Mouse (Mus musculus): ENCODE results near the gene Snx27. TPM values are rescaled to one million over a fixed set of nuclear protein-coding genes. Genes with fewer than 3 reads are reported as not detected.

The Snx27 gene
- total and polyA plus RNA-seq, 3 experiments, result 23.1 to 35.3 (median 34.9) TPM

DNA sequence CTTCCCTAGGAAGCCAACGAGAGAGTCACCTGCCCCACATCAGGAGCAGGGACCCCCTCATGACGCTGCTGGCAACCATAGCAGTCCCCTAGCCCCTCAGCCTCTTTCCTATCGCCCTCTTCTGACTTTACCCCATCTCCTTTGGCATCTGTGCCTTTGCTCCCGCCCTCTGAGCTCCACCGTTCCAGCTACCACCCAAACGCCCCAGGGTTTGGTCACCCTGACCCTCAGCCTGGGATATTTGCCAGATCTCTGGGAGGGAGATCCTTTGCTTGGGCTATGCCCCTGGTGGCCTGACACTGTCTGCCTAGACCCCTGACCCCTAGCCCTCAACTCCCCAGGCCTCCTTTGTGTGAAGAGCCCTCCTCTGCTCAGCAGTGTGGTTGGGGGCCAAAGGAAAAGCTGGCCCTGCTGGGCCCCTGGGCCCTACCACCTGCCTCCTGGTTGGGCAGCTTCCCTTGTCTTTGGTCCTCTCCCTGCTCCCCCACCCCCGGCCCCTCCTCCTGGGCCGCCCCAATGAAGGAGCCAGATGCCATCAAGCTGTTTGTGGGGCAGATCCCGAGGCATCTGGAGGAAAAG lies 103.8 kb downstream of the Snx27 start:
- no peaks in the 10 kb centered on the region for H3K27me3 ChIP-seq (replicated peaks)

DNA sequence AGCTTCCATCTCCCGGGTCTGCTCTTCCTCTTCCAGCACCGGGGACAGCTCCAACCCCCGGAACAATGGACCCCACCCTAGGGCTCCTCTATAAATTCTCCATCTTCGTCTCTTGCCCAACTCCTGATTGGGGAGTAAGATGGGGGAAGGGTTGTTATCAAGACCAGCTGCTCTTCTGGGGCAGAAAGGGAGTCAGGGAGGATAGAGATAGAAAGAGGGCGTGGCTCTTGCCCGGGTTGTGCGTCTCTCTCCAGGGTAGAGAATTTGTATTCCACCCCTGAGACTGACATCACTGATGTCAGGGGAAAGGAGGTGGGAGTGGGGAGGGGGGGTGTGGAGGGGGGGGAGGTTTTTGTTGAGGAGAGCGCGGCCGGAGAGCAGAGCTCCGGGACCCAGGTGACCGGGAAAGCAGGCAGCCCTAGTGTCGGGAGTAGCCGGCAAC lies 104.5 kb downstream of the Snx27 start, which contains the start of gene Celf3:
Gene Celf3 (plus strand): TSS at position 315 of the 442 bp plus-strand sequence.
- no peak for DNase-seq (ENCODE audit: extremely low read depth)
- Histone ChIP-seq H3K9me3 (replicated peaks; ENCODE audit: low read length) (no peaks in the 10 kb centered on the region), H3K9ac (ENCODE audit: insufficient read depth, low read depth) (no peak within 1 kb of the TSS), H3K4me3 (replicated peaks in 1 of 3; ENCODE audit: low read depth in 2 of 3, low read length in 2 of 3, poor library complexity in 1 of 3) (no peak within 1 kb of the TSS), H3K27ac (ENCODE audit: insufficient read depth, low read depth) (no peak within 1 kb of the TSS), H3K27me3 (replicated peaks) (no peaks in the 10 kb centered on the region), H3K36me3 (replicated peaks in 1 of 2; ENCODE audit: control insufficient read depth in 1 of 2, insufficient read depth in 1 of 2, low read length in 1 of 2) (peaks cover 0 to 2% of the 10 kb centered on the region in 2 experiments), H3K4me2 (ENCODE audit: insufficient read depth, low read depth, poor library complexity, severe bottlenecking) (no peak within 1 kb of the TSS; the same call in 1 of the 2 replicates), H3K79me2 (replicated peaks; ENCODE audit: control insufficient read depth, extremely low read depth, insufficient read depth, poor library complexity, severe bottlenecking) (no peaks in the 10 kb centered on the region), H3K4me1 (ENCODE audit: control insufficient read depth in 1 of 2, insufficient read depth in 2 of 2) (peaks cover 0 to 20% of the 10 kb centered on the region in 2 experiments; a peak in 2 of 4 replicates)
- in situ Hi-C loops (cut with MboI; ENCODE audit: low pct_ligation_motif_present, low pct_unique_long_range_greater_than_20kb, low sequenced_read_pairs), result no loop called here
- dilution Hi-C loops (cut with MboI; ENCODE audit: extremely low pct_ligation_motif_present, extremely low pct_unique_long_range_greater_than_20kb, low sequenced_read_pairs), result no loop called here
- TF ChIP-seq ETS1 (conservative IDR thresholded peaks at IDR 0.05; ENCODE audit: low read depth, low read length) (no peak), MXI1 (IDR thresholded peaks at IDR 0.05; ENCODE audit: low read depth, low read length) (no peak), ZNF384 (IDR thresholded peaks at IDR 0.05; ENCODE audit: low read depth, low read length) (no peak), MAFK (IDR thresholded peaks at IDR 0.05; ENCODE audit: insufficient replicate concordance, low read length) (no peak)

More for the DNA sequence above, 103.8 kb downstream of the Snx27 start:
- Histone ChIP-seq H3K4me2 (ENCODE audit: insufficient read depth, low read depth, poor library complexity, severe bottlenecking) (no peak overlapping the region), H3K27ac (ENCODE audit: insufficient read depth, low read depth) (no peak overlapping the region), H3K4me1 (ENCODE audit: control insufficient read depth in 1 of 2, insufficient read depth in 2 of 2) (peaks cover 0 to 26% of the 10 kb centered on the region in 2 experiments; a peak in 3 of 4 replicates), H3K79me2 (replicated peaks; ENCODE audit: control insufficient read depth, extremely low read depth, insufficient read depth, poor library complexity, severe bottlenecking) (no peaks in the 10 kb centered on the region), H3K9me3 (replicated peaks; ENCODE audit: low read length) (no peaks in the 10 kb centered on the region), H3K9ac (ENCODE audit: insufficient read depth, low read depth) (no peak overlapping the region), H3K36me3 (replicated peaks in 1 of 2; ENCODE audit: control insufficient read depth in 1 of 2, insufficient read depth in 1 of 2, low read length in 1 of 2) (peaks cover 0 to 2% of the 10 kb centered on the region in 2 experiments), H3K4me3 (replicated peaks in 1 of 3; ENCODE audit: low read depth in 2 of 3, low read length in 2 of 3, poor library complexity in 1 of 3) (no peak overlapping the region)
- DNase-seq (ENCODE audit: extremely low read depth), result no peak
- dilution Hi-C loops (cut with MboI; ENCODE audit: extremely low pct_ligation_motif_present, extremely low pct_unique_long_range_greater_than_20kb, low sequenced_read_pairs) (no loop called here), in situ Hi-C loops (cut with MboI; ENCODE audit: low pct_ligation_motif_present, low pct_unique_long_range_greater_than_20kb, low sequenced_read_pairs) (no loop called here)
- TF ChIP-seq NRF1 (IDR thresholded peaks at IDR 0.05; ENCODE audit: low read depth, low read length) (no peak), MAFK (IDR thresholded peaks at IDR 0.05; ENCODE audit: insufficient replicate concordance, low read length) (no peak), MAX (IDR thresholded peaks at IDR 0.05; ENCODE audit: low read length) (no peak), CTCF (conservative IDR thresholded peaks at IDR 0.05 in 1 of 2, IDR thresholded peaks at IDR 0.05 in 1 of 2; ENCODE audit: low read depth in 2 of 2, low read length in 2 of 2) (no peak), KAT2A (IDR thresholded peaks at IDR 0.05; ENCODE audit: insufficient replicate concordance, low read length) (no peak), UBTF (IDR thresholded peaks at IDR 0.05; ENCODE audit: low read depth, low read length) (no peak), CHD1 (IDR thresholded peaks at IDR 0.05; ENCODE audit: low read depth, low read length) (no peak), ETS1 (conservative IDR thresholded peaks at IDR 0.05; ENCODE audit: low read depth, low read length) (no peak), RCOR1 (conservative IDR thresholded peaks at IDR 0.05; ENCODE audit: low read depth, low read length) (no peak)

DNA sequence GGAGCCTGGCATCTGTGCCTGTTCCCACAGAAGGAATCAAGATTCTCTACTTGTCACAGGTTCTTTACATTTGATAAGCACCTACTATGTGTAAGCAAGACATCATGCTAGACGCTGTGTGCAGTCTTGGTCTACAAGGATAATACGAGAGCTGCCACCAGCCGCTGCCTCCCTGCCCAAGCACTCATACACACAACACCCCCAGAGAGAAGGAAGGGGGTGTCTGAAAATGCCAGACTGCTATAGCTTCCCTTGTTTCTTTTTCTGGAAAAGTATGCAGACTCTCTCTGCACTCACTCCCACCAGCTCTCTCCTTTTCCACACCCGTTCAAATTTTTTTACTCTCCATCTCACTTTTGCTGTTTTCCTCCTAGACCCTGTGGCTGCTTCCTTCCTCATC lies 105.1 kb downstream of the Snx27 start:
- Histone ChIP-seq H3K27me3 (replicated peaks) (no peaks in the 10 kb centered on the region), H3K9me3 (replicated peaks; ENCODE audit: low read length) (no peaks in the 10 kb centered on the region), H3K9ac (ENCODE audit: insufficient read depth, low read depth) (no peak overlapping the region), H3K36me3 (replicated peaks in 1 of 2; ENCODE audit: control insufficient read depth in 1 of 2, insufficient read depth in 1 of 2, low read length in 1 of 2) (peaks cover 0 to 2% of the 10 kb centered on the region in 2 experiments), H3K4me2 (ENCODE audit: insufficient read depth, low read depth, poor library complexity, severe bottlenecking) (no peak overlapping the region), H3K27ac (ENCODE audit: insufficient read depth, low read depth) (no peak overlapping the region), H3K4me3 (replicated peaks in 1 of 3; ENCODE audit: low read depth in 2 of 3, low read length in 2 of 3, poor library complexity in 1 of 3) (no peak overlapping the region), H3K4me1 (ENCODE audit: control insufficient read depth in 1 of 2, insufficient read depth in 2 of 2) (peaks cover 0 to 14% of the 10 kb centered on the region in 2 experiments; a peak in 2 of 4 replicates), H3K79me2 (replicated peaks; ENCODE audit: control insufficient read depth, extremely low read depth, insufficient read depth, poor library complexity, severe bottlenecking) (no peaks in the 10 kb centered on the region)
- dilution Hi-C loops (cut with MboI; ENCODE audit: extremely low pct_ligation_motif_present, extremely low pct_unique_long_range_greater_than_20kb, low sequenced_read_pairs), result no loop called here
- TF ChIP-seq JUND (conservative IDR thresholded peaks at IDR 0.05; ENCODE audit: low read depth, low read length), result no peak
- TF ChIP-seq IRF4 (IDR thresholded peaks at IDR 0.05; ENCODE audit: low read depth, low read length), result no peak
- TF ChIP-seq USF1 (IDR thresholded peaks at IDR 0.05; ENCODE audit: low read depth, low read length), result no peak
- no peak for TF ChIP-seq HCFC1 (IDR thresholded peaks at IDR 0.05; ENCODE audit: low read depth, low read length)
- no peak for TF ChIP-seq ZKSCAN1 (IDR thresholded peaks at IDR 0.05; ENCODE audit: borderline replicate concordance, low read depth, low read length)
- TF ChIP-seq TBP (conservative IDR thresholded peaks at IDR 0.05; ENCODE audit: low read depth, low read length), result no peak
- no peak for TF ChIP-seq MAZ (IDR thresholded peaks at IDR 0.05; ENCODE audit: low read depth, low read length)
- no peak for TF ChIP-seq ELF1 (IDR thresholded peaks at IDR 0.05; ENCODE audit: low read depth, low read length)
- no peak for TF ChIP-seq CHD2 (IDR thresholded peaks at IDR 0.05; ENCODE audit: low read length)
- no peak for TF ChIP-seq KAT2A (IDR thresholded peaks at IDR 0.05; ENCODE audit: insufficient replicate concordance, low read length)
- TF ChIP-seq POLR2A (IDR thresholded peaks at IDR 0.05; ENCODE audit: low read depth, low read length), result no peak
- TF ChIP-seq GABPA (IDR thresholded peaks at IDR 0.05; ENCODE audit: insufficient replicate concordance, low read depth, low read length), result no peak
- no peak for TF ChIP-seq JUN (IDR thresholded peaks at IDR 0.05; ENCODE audit: insufficient read depth, low read depth, low read length)
- no peak for TF ChIP-seq MAFK (IDR thresholded peaks at IDR 0.05; ENCODE audit: insufficient replicate concordance, low read length)
- TF ChIP-seq RAD21 (IDR thresholded peaks at IDR 0.05; ENCODE audit: low read depth, low read length), result no peak
- no peak for TF ChIP-seq ZC3H11A (IDR thresholded peaks at IDR 0.05; ENCODE audit: low read depth, low read length)
- in situ Hi-C loops (cut with MboI; ENCODE audit: low pct_ligation_motif_present, low pct_unique_long_range_greater_than_20kb, low sequenced_read_pairs), result no loop called here
- DNase-seq (ENCODE audit: extremely low read depth), result no peak

All from CH12.LX (cell line).